ENCODE assay signal across 24 mouse cellular contexts in genomic region chr2:138084564-138085283, GRCm38 (mm10).
"Had no signal": no experiment of that assay in that cellular context is flagged by ENCODE, and none has a peak within 500 bp of the region (broad histone marks: within the 10 kb centered on the region; RNA-seq: fewer than 3 reads in every experiment).

No protein-coding gene starts in this region.

- H3K4me1 ChIP-seq: heart, embryonic 13.5 days; heart, embryonic 15.5 days; hindbrain, embryonic 13.5 days; hindbrain, embryonic 15.5 days; kidney, embryonic 15.5 days; limb, embryonic 13.5 days; limb, embryonic 15.5 days; liver, embryonic 12.5 days had no signal

- H3K36me3 ChIP-seq: heart, embryonic 13.5 days; heart, embryonic 15.5 days; hindbrain, embryonic 13.5 days; hindbrain, embryonic 15.5 days; kidney, embryonic 15.5 days; limb, embryonic 13.5 days; limb, embryonic 15.5 days; liver, embryonic 12.5 days had no signal

- H3K27me3 ChIP-seq: heart, embryonic 13.5 days; heart, embryonic 15.5 days; hindbrain, embryonic 13.5 days; hindbrain, embryonic 15.5 days; kidney, embryonic 15.5 days; limb, embryonic 13.5 days; limb, embryonic 15.5 days; liver, embryonic 12.5 days had no signal

- H3K4me3 ChIP-seq: heart, adult 2 months; heart, embryonic 13.5 days; heart, embryonic 15.5 days; hindbrain, embryonic 13.5 days; hindbrain, embryonic 15.5 days; kidney, embryonic 15.5 days; limb, embryonic 13.5 days; limb, embryonic 15.5 days; liver, embryonic 12.5 days had no signal

- DNase-seq: gastrocnemius, postnatal 14 days; gastrocnemius, postnatal 36 days; heart, adult 11 months; heart, adult 2 months; heart, postnatal 14 days; heart, postnatal 36 days; kidney, adult 11 months; kidney, adult 2 months; kidney, adult 9 months; kidney, postnatal 14 days; kidney, postnatal 36 days; left cerebral cortex, postnatal 4 days had no signal

- H3K4me2 ChIP-seq: heart, embryonic 11.5 days; heart, embryonic 13.5 days; heart, embryonic 15.5 days; hindbrain, embryonic 13.5 days; hindbrain, embryonic 15.5 days; kidney, embryonic 15.5 days; limb, embryonic 13.5 days; limb, embryonic 15.5 days; liver, embryonic 12.5 days had no signal

- H3K9me3 ChIP-seq: heart, embryonic 13.5 days; heart, embryonic 15.5 days; hindbrain, embryonic 13.5 days; hindbrain, embryonic 15.5 days; kidney, embryonic 15.5 days; limb, embryonic 13.5 days; limb, embryonic 15.5 days; liver, embryonic 12.5 days had no signal

- ATAC-seq: hindbrain, postnatal 0 days; intestine, embryonic 16.5 days; liver, embryonic 12.5 days had no signal

- H3K27ac ChIP-seq: heart, adult 2 months; heart, embryonic 13.5 days; heart, embryonic 15.5 days; hindbrain, embryonic 13.5 days; hindbrain, embryonic 15.5 days; hindbrain, postnatal 0 days; kidney, embryonic 15.5 days; kidney, postnatal 0 days; limb, embryonic 13.5 days; limb, embryonic 15.5 days; liver, embryonic 12.5 days had no signal

- H3K9ac ChIP-seq: heart, embryonic 13.5 days; heart, embryonic 15.5 days; hindbrain, embryonic 13.5 days; hindbrain, embryonic 15.5 days; kidney, embryonic 15.5 days; limb, embryonic 13.5 days; limb, embryonic 15.5 days; liver, embryonic 12.5 days had no signal
